Mouse (Mus musculus) liver, embryonic 11.5 days (tissue): ENCODE results near the gene Dpp8. TPM values are rescaled to one million over a fixed set of nuclear protein-coding genes. Genes with fewer than 3 reads are reported as not detected.
A peak's percentile ranks its signal among the peaks of the same experiment; 100 is the strongest.
"Not testable (repeated sequence)": the region's sequence is repeated elsewhere in the genome, so short reads cannot be mapped to it uniquely, and the experiment has no call there.

Experiments used
- ATAC-seq: fragments of 200-750 bp; cut with Nextera tagmentation; replicated peaks from 2 replicates; pipeline ENCODE4 v1.8.0; 2017; ENCODE audit warnings: moderate number of reproducible peaks, mild to moderate bottlenecking, moderate TSS enrichment, moderate library complexity; ENCODE audit not compliant: low FRiP score
- DNase-seq: peaks from one replicate; pipeline ENCODE4 v3.0.0-alpha.2; 2017; ENCODE audit warnings: low spot score
- H3K27ac ChIP-seq: fragments of 300-500 bp; sonication (generic); 2 replicates; pipeline ENCODE4 v1.5.1; 2014; ENCODE audit warnings: mild to moderate bottlenecking, low read depth, low read length, control low read depth
- H3K27me3 ChIP-seq: fragments of 300-500 bp; sonication (generic); replicated peaks from 2 replicates; pipeline ENCODE4 v1.6.1; 2014; ENCODE audit warnings: low read length, mixed read lengths; ENCODE audit not compliant: control insufficient read depth, insufficient read depth
- H3K36me3 ChIP-seq: fragments of 300-500 bp; sonication (generic); 2 replicates; pipeline ENCODE4 v1.6.1; 2014; ENCODE audit warnings: mild to moderate bottlenecking, low read length, moderate library complexity, mixed read lengths; ENCODE audit not compliant: control insufficient read depth, insufficient read depth
- H3K4me1 ChIP-seq: fragments of 300-500 bp; sonication (generic); replicated peaks from 2 replicates; pipeline ENCODE4 v1.6.1; 2014; ENCODE audit warnings: low read length, mixed read lengths; ENCODE audit not compliant: control insufficient read depth, insufficient read depth
- H3K4me2 ChIP-seq: fragments of 300-500 bp; sonication (generic); 2 replicates; pipeline ENCODE4 v1.6.1; 2014; ENCODE audit warnings: mild to moderate bottlenecking, control low read depth, moderate library complexity
- H3K4me3 ChIP-seq: fragments of 300-500 bp; sonication (generic); 2 replicates; pipeline ENCODE4 v1.5.1; 2014; ENCODE audit warnings: low read depth, low read length, control low read depth
- H3K9ac ChIP-seq: fragments of 300-500 bp; sonication (generic); 2 replicates; pipeline ENCODE4 v1.6.1; 2014; ENCODE audit warnings: low read depth, low read length, control low read depth
- H3K9me3 ChIP-seq: fragments of 300-500 bp; sonication (generic); 2 replicates; pipeline ENCODE4 v1.6.1; 2016; ENCODE audit warnings: low read length, inconsistent platforms, mixed read lengths; ENCODE audit not compliant: control insufficient read depth
- WGBS: fragments of 180-500 bp; shearing (Covaris S2); extraction: QIAGEN DNeasy Blood & Tissue Kit; methylation state at CpG from one replicate; pipeline ENCODE4 v1.1.7; 2014; 5-methylcytosine and 5-hydroxymethylcytosine counted together
- polyA plus RNA-seq: library from polyadenylated mRNA; unstranded; fragments of >200 nt; fragmentation: Nextera tagmentation; extraction: Ambion mirVana; gene quantifications from 2 replicates; pipeline ENCODE4 v1.2.1, GENCODE M21; 2014

Dpp8 gene
- polyA plus RNA-seq, 1 experiment from 2014 or later, result 30.9 TPM

DNA sequence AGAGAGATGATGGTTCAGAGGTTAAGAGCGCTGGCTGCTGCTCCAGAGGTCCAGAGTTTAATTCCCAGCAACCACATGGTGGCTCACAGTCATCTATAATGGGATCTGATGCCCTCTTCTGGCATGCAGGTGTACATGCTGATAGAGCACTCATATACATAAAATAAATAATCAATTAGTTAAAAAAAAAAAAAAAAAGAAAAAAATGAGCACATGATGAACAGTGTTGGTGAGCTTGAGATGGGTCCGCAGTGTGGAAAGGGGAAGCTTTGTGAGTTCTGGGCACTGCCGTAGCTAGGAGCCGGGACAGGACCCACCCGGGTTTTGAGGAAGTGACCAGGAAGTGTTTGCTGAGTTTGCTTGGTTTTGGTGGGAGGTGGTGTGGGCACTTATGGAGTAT is 859 bp upstream of the Dpp8 start:
- DNase-seq, H3K9ac ChIP-seq, H3K9me3 ChIP-seq, ATAC-seq, H3K36me3 ChIP-seq, H3K27ac ChIP-seq, H3K27me3 ChIP-seq: not testable (repeated sequence)
- H3K4me1 ChIP-seq, result peaks cover 13% of the 10 kb centered on the region
- WGBS, result 43% methylated on average over 5 of the region's 5 CpGs
- H3K4me3 ChIP-seq, result peak overlapping the region; percentile 10; the same call in 1 of the 2 replicates
- H3K4me2 ChIP-seq, result peak overlapping the region; percentile 67

DNA sequence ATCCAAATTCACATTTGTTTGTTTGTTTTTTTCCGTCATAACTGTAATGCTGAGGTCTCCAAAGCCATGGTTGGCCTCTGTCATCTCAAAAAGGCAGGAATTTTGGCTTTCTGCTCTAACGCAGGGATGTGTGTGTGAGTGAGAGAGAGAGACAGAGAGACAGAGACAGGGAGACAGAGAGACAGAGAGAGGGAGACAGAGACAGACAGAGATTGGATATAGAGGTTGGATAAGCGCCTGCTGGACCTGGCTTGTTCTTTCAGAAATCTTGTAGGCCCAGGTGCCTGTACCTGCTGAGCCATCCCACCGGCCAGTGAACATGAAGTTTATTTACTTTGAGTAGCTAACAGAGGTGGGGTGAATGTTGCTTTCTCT is 333 bp upstream of the Dpp8 start:
- DNase-seq (no peak), ATAC-seq (peak; percentile 20; the same call in 1 of the 2 replicates)
- Histone ChIP-seq H3K4me2 (peak overlapping the region; percentile 67), H3K27me3 (no peaks in the 10 kb centered on the region), H3K9me3 (no peaks in the 10 kb centered on the region), H3K27ac (peak overlapping the region; percentile 13; the same call in 1 of the 2 replicates), H3K4me3 (peak overlapping the region; percentile 93), H3K9ac (peak overlapping the region; percentile 50; the same call in 1 of the 2 replicates), H3K4me1 (peaks cover 13% of the 10 kb centered on the region), H3K36me3 (peaks cover 1% of the 10 kb centered on the region; the same call in 1 of the 2 replicates)
- 29% methylated on average over 4 of the region's 4 CpGs for WGBS

DNA sequence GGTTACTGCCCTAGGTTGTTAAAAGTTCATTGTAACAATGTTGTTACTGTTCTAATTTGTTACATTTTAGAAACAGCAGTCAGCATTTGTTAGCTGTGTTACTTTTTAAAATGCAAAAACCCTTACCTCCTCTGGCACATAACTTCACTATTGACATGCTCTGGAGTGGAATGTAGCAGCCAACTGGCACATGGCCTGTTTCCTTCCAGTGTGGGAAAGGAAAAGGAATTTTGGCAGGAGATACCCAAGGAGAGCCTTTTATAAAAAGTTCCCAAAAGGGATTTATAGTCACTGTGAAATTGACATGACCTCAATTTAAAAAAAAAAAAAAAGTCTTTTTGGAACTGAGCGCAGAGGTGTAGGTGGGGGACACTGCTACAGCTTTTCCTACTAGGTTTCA is 4.2 kb downstream of the Dpp8 start:
- Histone ChIP-seq H3K4me3 (no peak overlapping the region), H3K9me3 (no peaks in the 10 kb centered on the region), H3K9ac (no peak overlapping the region), H3K4me1 (peaks cover 8% of the 10 kb centered on the region), H3K4me2 (no peak overlapping the region), H3K36me3 (peaks cover 26% of the 10 kb centered on the region), H3K27ac (no peak overlapping the region), H3K27me3 (no peaks in the 10 kb centered on the region)
- DNase-seq (no peak), ATAC-seq (no peak)
- 97% methylated on average over 1 of the region's 1 CpGs for WGBS

DNA sequence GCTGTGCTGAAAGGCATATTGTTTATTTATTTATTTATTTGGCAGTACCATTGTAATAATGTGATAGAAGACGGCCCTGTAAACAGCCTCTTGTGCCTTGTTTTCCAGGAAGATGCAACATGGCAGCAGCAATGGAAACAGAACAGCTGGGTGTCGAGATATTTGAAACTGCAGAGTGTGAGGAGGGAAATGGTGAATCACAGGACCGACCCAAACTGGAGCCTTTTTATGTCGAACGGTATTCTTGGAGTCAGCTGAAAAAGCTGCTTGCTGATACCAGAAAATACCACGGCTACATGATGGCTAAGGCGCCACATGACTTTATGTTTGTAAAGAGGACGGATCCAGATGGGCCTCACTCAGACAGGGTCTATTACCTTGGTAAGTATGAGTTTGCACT is 4.6 kb downstream of the Dpp8 start:
- H3K4me2 ChIP-seq, result no peak overlapping the region
- ATAC-seq (no peak), DNase-seq (no peak)
- H3K4me3 ChIP-seq, result no peak overlapping the region
- peaks cover 28% of the 10 kb centered on the region for H3K36me3 ChIP-seq
- no peaks in the 10 kb centered on the region for H3K27me3 ChIP-seq
- 88% methylated on average over 8 of the region's 8 CpGs for WGBS
- no peak overlapping the region for H3K9ac ChIP-seq
- H3K9me3 ChIP-seq, result no peaks in the 10 kb centered on the region
- H3K27ac ChIP-seq, result no peak overlapping the region
- peaks cover 8% of the 10 kb centered on the region for H3K4me1 ChIP-seq

DNA sequence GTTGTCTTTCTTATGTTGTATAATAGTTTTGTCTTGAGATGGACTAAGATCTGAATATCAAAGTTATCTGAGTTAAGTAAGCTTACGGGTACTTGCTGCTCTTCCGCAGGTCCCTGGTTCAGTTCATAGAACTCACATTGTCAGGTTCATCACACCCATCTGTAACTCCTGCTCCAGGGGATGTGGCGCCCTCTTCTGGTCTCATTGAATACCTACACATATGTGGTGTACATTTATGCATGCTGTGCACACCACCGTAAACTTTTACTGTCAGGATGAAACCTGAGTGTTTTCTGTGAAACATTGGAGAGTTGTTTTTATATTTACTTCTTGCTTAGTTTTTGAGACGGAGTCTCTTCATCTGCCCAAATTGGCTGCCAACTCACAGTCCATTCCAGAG is 9.2 kb downstream of the Dpp8 start:
- 95% methylated on average over 5 of the region's 5 CpGs for WGBS

DNA sequence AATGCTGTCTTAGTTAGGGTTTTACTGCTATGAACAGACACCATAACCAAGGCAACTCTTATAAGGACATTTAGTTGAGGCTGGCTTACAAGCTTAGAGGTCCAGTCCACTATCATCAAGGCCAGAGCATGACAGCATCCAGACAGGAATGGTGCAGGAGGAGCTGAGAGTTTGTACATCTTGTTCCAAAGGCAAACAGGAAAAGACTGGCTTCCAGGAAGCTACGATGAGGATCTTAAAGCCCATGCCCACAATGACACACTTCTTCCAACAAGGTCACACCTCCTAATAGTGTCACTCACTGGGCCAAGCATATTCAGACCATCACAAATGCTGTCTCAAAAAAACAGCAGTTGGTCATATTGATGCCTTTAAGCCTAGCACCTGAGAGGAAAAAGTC is 14.8 kb downstream of the Dpp8 start:
- Histone ChIP-seq H3K27ac (no peak overlapping the region), H3K36me3 (peaks cover 47% of the 10 kb centered on the region), H3K27me3 (no peaks in the 10 kb centered on the region), H3K9me3 (no peaks in the 10 kb centered on the region), H3K9ac (no peak overlapping the region), H3K4me1 (no peaks in the 10 kb centered on the region), H3K4me3 (no peak overlapping the region), H3K4me2 (no peak overlapping the region)
- 93% methylated on average over 1 of the region's 1 CpGs for WGBS
- ATAC-seq (no peak), DNase-seq (no peak)

More for the DNA sequence above, 9.2 kb downstream of the Dpp8 start:
- Histone ChIP-seq H3K36me3 (peaks cover 44% of the 10 kb centered on the region), H3K27me3 (no peaks in the 10 kb centered on the region), H3K4me3 (no peak overlapping the region), H3K27ac (no peak overlapping the region), H3K4me2 (no peak overlapping the region), H3K9ac (no peak overlapping the region), H3K9me3 (no peaks in the 10 kb centered on the region), H3K4me1 (no peaks in the 10 kb centered on the region)
- ATAC-seq (no peak), DNase-seq (no peak)

DNA sequence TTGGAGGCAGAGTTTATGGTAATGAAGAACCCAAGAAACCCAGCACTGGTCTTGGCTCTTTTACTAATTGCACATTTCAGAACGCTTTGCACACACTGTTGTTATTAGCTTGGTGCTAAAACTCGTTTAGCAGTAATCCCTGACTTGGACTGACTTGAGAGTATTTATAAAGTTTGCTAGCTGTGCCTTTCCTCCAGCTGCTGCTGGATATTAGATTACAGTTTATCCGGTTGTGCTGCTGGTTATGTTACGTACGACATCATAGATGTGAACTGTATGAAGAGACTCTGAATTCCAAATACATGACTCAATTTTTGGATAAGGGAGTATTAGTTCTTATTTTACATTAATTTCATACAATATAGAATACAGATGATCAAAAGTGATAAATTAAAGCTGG is 17.2 kb downstream of the Dpp8 start:
- Histone ChIP-seq H3K4me3 (no peak overlapping the region), H3K4me2 (no peak overlapping the region), H3K9ac (no peak overlapping the region), H3K27ac (no peak overlapping the region), H3K4me1 (no peaks in the 10 kb centered on the region), H3K27me3 (no peaks in the 10 kb centered on the region), H3K9me3 (no peaks in the 10 kb centered on the region), H3K36me3 (peaks cover 50% of the 10 kb centered on the region)
- ATAC-seq (no peak), DNase-seq (no peak)
- WGBS, result 91% methylated on average over 5 of the region's 5 CpGs

DNA sequence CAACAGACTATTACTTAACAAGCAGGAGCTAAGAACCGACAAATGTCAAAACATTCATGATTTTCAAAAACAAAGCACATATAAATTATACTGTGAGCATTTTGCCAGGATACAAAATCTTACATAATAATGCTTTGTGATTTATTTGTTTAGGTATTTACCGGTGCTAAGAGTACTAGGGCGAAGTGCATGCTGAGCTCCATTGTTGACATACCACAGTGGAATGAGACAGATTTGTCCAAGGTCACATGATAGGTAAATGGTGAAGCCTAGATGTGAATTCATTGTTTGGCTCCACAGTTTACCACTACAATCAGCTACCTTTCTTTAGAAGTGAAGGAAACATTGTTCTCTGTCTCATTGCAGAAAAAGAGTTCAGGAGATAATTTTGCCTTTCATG is 18.8 kb downstream of the Dpp8 start:
- H3K4me3 ChIP-seq, result no peak overlapping the region
- H3K9me3 ChIP-seq, result no peaks in the 10 kb centered on the region
- no peak overlapping the region for H3K9ac ChIP-seq
- H3K36me3 ChIP-seq, result peaks cover 54% of the 10 kb centered on the region
- no peaks in the 10 kb centered on the region for H3K4me1 ChIP-seq
- no peak overlapping the region for H3K4me2 ChIP-seq
- no peak overlapping the region for H3K27ac ChIP-seq
- no peaks in the 10 kb centered on the region for H3K27me3 ChIP-seq
- 91% methylated on average over 3 of the region's 3 CpGs for WGBS
- DNase-seq, result no peak
- ATAC-seq, result no peak

DNA sequence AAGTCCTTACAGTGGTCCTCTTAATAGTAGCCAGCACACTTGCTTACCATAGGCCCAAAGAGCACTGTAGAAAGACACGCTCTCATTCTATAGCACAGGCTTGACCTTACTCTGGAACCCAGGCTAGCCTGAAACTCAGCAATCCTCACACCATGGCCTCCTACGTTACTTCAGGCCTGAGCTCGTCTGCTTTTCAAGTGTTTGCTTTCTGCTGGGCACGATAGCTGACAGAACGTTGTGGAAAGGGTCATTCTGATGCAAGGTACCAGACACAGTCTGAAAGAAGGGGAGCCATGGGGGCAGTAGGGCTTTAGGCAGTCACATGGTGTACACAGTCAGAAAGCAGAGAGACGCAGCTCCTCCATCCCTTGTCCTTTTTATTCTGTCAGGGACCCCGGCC is 32.0 kb downstream of the Dpp8 start:
- Histone ChIP-seq H3K4me3 (no peak overlapping the region), H3K36me3 (peaks cover 45% of the 10 kb centered on the region), H3K27me3 (no peaks in the 10 kb centered on the region), H3K27ac (no peak overlapping the region), H3K9me3 (no peaks in the 10 kb centered on the region), H3K9ac (no peak overlapping the region), H3K4me2 (no peak overlapping the region), H3K4me1 (no peaks in the 10 kb centered on the region)
- ATAC-seq (no peak), DNase-seq (no peak)
- WGBS, result 90% methylated on average over 7 of the region's 7 CpGs
